Mouse (Mus musculus) c-Kit-positive CD71-negative TER-119-negative erythroid progenitor cells, embryonic 14.5 days (primary cell): ENCODE results near the gene Celsr3.

ENCODE experiments used
- DNase-seq: peaks from one replicate; pipeline ENCODE4 v3.0.0-alpha.2; 2013; ENCODE audit warnings: low read depth

Gene Celsr3

DNA sequence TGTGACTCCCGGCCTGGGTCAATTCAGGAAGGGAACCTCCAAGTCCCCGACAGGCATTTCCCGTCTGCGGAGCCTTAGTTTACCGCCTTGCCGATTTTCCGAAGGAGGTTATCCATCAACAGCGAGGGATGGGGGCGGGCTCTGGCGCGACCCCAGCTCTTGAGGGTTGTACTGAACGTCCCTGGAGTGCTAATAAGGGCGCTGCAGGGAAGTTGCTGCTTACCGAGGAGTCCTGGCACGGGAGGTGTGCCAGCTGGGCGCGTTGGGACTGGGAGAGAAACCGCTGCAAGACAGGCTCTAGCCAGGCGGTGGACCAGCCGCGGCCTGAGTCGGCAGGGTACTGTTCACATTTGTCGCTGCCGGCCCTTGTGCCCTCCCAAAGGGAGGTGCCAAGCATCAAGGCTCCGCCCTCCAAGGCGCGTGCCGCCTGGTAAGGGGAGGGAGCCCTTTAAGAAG lies 28.1 kb downstream of the Celsr3 start:
- peak; percentile 85 for DNase-seq

- DNase-seq, result no peak
These were observed 29.2 kb downstream of the Celsr3 start for GRCm38 (mm10) chr9:108855335-108855734.

GRCm38 (mm10) chr9:108858792-108859527 lies 32.8 kb downstream of the Celsr3 start:
- no peak for DNase-seq
